Mouse (Mus musculus) layer of hippocampus, postnatal 25 days (tissue): ENCODE data around the gene Atp1b3. TPM values are rescaled to one million over a fixed set of nuclear protein-coding genes. Genes with fewer than 3 reads are reported as not detected.

ENCODE experiments used
- DNase-seq, 2 experiments: peaks; one replicate each; pipeline ENCODE4 v3.0.0; 2022; ENCODE audit warnings: mixed read lengths in 2 of 2, low spot score in 1 of 2; ENCODE audit errors: extremely low spot score in 1 of 2
- total RNA-seq, 2 experiments: library from RNA; stranded (reverse); gene quantifications; 2 replicates each; pipeline ENCODE4 v1.2.3; 2021

The Atp1b3 gene
- total RNA-seq, 2 experiments from 2014 or later, result 74.7 to 80.9 TPM

DNA sequence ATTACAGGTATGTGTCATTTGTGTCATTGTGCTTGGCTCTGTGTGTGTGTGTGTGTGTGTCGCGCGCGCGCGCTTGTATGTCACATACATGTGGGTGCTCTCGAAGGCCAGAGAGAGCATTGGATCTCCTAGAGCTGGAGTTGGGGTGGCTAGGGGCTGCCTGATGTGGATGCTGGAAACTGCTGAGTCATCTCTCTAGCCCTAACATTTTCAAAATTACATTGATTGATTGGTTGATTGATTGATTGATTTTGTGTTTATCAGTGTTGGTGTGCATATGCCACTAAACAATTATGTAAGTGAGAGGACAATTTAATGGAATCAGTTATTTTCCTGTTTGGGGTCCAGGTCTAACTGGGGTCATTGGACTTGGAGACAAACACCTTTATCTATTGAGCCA, 72.1 kb downstream of the Atp1b3 start:
- no peak for DNase-seq

DNA sequence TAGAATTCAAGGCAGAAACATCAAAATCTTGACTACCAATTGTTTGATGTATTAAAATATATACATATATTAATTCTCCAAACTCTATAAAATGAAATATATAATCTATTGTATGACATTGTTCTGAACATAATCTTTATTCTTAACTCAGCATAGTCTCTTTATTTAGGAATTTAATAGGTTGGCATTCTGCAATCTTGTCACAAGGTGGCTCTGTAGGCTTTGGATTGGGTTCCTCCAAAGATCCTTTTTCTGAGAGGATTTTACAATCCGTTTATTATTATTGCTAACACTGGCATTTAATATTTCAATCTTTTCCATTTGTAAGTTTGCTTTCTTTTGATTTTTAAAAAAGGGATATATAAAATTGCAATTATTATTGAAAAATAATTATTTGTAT, 79.3 kb downstream of the Atp1b3 start:
- no peak for DNase-seq

Other genes with a start within 250 kb of the Atp1b3 start
- 1 to 10 TPM; 4.1 to 5.1 TPM for gene Gk5, start 245.1 kb downstream of the Atp1b3 start, total RNA-seq
- gene Tfdp2, start 168.2 kb downstream of the Atp1b3 start, total RNA-seq, result 10 to 100 TPM; 32.1 to 41.6 TPM
- gene Rnf7, start 114.2 kb upstream of the Atp1b3 start, total RNA-seq, result 10 to 100 TPM; 58.1 to 58.5 TPM
- gene Gm28729, start 160.8 kb upstream of the Atp1b3 start, total RNA-seq, result under 1 TPM; 0.17 to 0.31 TPM